Mouse (Mus musculus): ENCODE measurements at regions not wholly inside any gene's neighbourhood (a gene's known extent, or its start where the extent isn't known, plus 50 kb on each side); places are given as distances from the start of the nearest gene placed in this dataset.

DNA sequence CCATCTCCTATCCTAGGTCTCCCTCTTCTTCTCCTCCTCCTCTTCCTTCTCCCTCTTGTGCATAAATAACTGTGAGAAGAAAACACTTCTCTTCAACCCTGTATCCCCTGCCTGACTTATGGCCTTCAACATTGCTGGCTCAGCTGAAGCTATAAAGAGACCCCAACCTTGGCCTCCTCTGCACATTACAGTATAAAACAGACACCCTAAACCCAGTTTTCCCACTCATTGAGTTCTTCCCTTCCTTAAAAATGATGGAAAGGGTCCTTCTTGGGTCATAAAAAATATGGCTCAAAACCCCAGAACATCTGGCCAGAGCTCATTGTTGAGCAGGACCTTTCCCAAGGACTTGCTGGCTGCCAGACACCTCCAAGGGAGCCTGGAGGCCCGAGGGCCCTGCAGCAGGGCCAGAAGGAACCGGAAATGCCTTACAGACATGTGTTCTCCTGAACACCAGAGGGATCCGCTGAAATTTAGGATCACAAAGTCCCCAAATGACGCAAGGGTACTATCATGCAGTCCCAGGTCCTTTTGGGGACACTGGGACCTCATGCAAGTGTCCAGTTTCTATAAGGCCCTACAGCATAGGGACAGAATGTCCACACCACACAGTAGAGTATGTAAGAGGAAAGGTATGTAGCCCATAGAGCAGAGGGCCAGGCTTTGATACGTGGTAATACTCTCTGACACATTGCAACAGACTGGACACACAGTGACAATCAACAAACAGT is 109.9 kb upstream of the Gm14444 start:
- ATAC-seq (replicated peaks; ENCODE audit: insufficient number of reproducible peaks, low FRiP score, low TSS enrichment, low read depth), result no peak
- Histone ChIP-seq H3K4me2 (ENCODE audit: low read depth, low read length) (no peak overlapping the region), H3K36me3 (replicated peaks; ENCODE audit: control insufficient read depth, insufficient read depth, low read depth, low read length) (no peaks in the 10 kb centered on the region), H3K9me3 (replicated peaks; ENCODE audit: control insufficient read depth, low read length) (no peaks in the 10 kb centered on the region), H3K27ac (replicated peaks; ENCODE audit: low read depth, low read length) (no peak overlapping the region), H3K27me3 (ENCODE audit: control insufficient read depth, insufficient read depth, low read length) (no peaks in the 10 kb centered on the region), H3K9ac (replicated peaks; ENCODE audit: low read length) (no peak overlapping the region), H3K4me3 (ENCODE audit: low read depth, low read length) (no peak overlapping the region), H3K4me1 (ENCODE audit: control insufficient read depth, insufficient read depth, low read length) (no peaks in the 10 kb centered on the region)
- WGBS, result 73% methylated on average over 5 of the region's 5 CpGs
- no peak for DNase-seq (ENCODE audit: low spot score)

DNA sequence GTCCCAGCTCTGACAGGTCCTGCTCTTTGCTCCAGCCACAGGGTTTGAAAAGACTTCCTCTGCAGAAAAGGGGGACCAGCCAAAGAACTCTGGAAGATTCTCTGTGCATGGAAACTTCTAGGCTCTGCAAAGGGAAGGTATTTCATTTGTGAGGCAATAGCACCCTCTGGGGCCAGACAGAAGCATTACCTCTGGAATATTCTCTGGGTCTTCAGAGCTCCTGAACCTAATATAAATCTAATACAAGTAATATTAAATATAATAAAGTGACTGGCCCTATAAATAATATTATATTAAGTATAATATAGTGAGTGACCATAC is 109.4 kb upstream of the Gm14444 start:
- Histone ChIP-seq H3K9me3 (replicated peaks; ENCODE audit: control insufficient read depth, low read length) (no peaks in the 10 kb centered on the region), H3K4me3 (ENCODE audit: low read depth, low read length) (no peak overlapping the region), H3K27me3 (ENCODE audit: control insufficient read depth, insufficient read depth, low read length) (no peaks in the 10 kb centered on the region), H3K27ac (replicated peaks; ENCODE audit: low read depth, low read length) (no peak overlapping the region), H3K36me3 (replicated peaks; ENCODE audit: control insufficient read depth, insufficient read depth, low read depth, low read length) (no peaks in the 10 kb centered on the region), H3K9ac (replicated peaks; ENCODE audit: low read length) (no peak overlapping the region), H3K4me2 (ENCODE audit: low read depth, low read length) (no peak overlapping the region), H3K4me1 (ENCODE audit: control insufficient read depth, insufficient read depth, low read length) (no peaks in the 10 kb centered on the region)
- DNase-seq (ENCODE audit: low spot score) (peak; percentile 81), ATAC-seq (replicated peaks; ENCODE audit: insufficient number of reproducible peaks, low FRiP score, low TSS enrichment, low read depth) (no peak)

DNA sequence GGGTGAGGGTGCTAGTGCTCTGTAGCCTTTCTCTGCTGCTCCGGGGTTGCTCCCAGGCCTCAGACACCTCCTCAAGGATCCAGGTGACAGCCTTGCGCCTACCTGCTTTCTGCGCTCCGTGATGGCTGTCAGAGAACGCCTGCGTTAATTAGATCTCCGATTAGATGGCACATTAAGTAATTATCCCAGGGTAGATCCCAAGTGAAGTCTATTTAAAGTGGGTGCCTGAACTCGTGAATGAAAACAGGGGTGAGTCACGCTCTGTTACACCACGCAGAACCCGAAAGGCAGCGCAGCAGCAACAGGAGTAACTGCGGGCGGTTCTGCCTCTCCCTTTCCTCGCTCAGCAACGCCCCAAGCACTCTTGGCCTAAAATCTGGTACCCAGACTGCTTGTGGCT is 108.2 kb upstream of the Gm14444 start:
- ATAC-seq (replicated peaks; ENCODE audit: insufficient number of reproducible peaks, low FRiP score, low TSS enrichment, low read depth), result no peak
- Histone ChIP-seq H3K27ac (replicated peaks; ENCODE audit: low read depth, low read length) (no peak overlapping the region), H3K4me3 (ENCODE audit: low read depth, low read length) (no peak overlapping the region), H3K9ac (replicated peaks; ENCODE audit: low read length) (no peak overlapping the region), H3K4me1 (ENCODE audit: control insufficient read depth, insufficient read depth, low read length) (no peaks in the 10 kb centered on the region), H3K27me3 (ENCODE audit: control insufficient read depth, insufficient read depth, low read length) (no peaks in the 10 kb centered on the region), H3K9me3 (replicated peaks; ENCODE audit: control insufficient read depth, low read length) (no peaks in the 10 kb centered on the region), H3K36me3 (replicated peaks; ENCODE audit: control insufficient read depth, insufficient read depth, low read depth, low read length) (no peaks in the 10 kb centered on the region), H3K4me2 (ENCODE audit: low read depth, low read length) (no peak overlapping the region)
- no peak for DNase-seq (ENCODE audit: low spot score)
- 84% methylated on average over 16 of the region's 16 CpGs for WGBS

DNA sequence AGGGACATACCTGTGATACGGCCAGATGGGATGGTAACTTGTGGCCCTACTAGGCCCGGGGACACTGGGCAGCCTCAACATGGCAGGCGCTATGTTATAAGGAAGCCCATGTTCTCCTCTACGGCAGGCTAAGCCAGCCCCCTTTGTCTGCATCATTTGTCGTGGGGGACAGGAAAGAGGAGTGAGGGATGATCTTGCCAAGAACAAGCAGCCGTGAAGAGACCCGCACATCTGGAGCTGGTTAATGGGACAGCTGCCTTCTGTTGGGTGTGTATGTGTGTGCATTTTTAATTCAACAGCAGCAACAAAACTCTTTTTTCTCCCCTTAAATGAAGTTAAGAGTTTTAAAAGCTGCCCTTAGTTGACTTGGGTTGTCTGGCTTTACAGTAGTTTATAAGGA is 106.4 kb upstream of the Gm14444 start:
- no peak overlapping the region for H3K27ac ChIP-seq (replicated peaks; ENCODE audit: low read depth, low read length)
- no peaks in the 10 kb centered on the region for H3K36me3 ChIP-seq (replicated peaks; ENCODE audit: control insufficient read depth, insufficient read depth, low read depth, low read length)
- H3K27me3 ChIP-seq (ENCODE audit: control insufficient read depth, insufficient read depth, low read length), result no peaks in the 10 kb centered on the region
- H3K4me1 ChIP-seq (ENCODE audit: control insufficient read depth, insufficient read depth, low read length), result no peaks in the 10 kb centered on the region
- no peaks in the 10 kb centered on the region for H3K9me3 ChIP-seq (replicated peaks; ENCODE audit: control insufficient read depth, low read length)
- peak; percentile 62 for DNase-seq (ENCODE audit: low spot score)
- no peak overlapping the region for H3K9ac ChIP-seq (replicated peaks; ENCODE audit: low read length)
- 50% methylated on average over 7 of the region's 7 CpGs for WGBS
- no peak overlapping the region for H3K4me2 ChIP-seq (ENCODE audit: low read depth, low read length)
- H3K4me3 ChIP-seq (ENCODE audit: low read depth, low read length), result no peak overlapping the region
- no peak for ATAC-seq (replicated peaks; ENCODE audit: insufficient number of reproducible peaks, low FRiP score, low TSS enrichment, low read depth)

DNA sequence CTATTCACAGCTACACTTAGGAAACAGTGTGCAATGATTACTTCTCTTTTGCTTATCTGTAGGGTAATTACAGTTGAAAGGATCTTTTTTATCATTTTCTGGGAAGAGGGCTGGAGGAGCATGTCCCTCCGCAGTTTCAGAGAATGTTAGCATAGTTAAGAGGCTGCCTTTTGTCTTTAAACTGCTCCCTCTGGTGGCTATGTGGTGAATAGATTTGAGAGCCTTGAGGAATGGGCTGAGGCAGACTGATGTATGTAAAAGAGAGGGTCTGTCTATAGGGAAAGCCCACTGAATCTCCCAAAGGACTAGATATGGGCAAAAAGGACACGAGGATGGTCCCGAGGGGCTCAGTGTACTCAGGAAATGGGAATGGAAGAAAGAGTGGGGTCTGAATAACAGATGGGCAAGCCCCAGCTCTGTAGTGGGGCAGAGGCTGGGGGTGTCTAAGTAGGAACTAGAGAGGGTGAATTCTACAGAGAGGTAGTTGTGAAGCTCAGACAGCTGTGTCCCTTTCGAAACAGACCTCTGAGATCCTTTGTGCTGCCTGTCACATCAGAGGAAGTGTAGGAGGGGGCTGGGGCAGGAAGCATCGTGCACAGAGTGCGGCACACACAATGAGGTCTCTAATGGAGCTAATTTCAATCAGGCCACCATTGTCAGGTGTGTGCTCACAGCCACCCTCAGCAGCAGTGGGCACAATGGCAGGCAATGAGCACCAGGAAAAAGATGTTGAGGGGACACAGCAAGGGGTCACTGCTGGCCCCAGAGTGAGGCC is 104.0 kb upstream of the Gm14444 start:
- ATAC-seq (replicated peaks; ENCODE audit: insufficient number of reproducible peaks, low FRiP score, low TSS enrichment, low read depth) (peak; percentile 60), DNase-seq (ENCODE audit: low spot score) (peak; percentile 89)
- Histone ChIP-seq H3K4me2 (ENCODE audit: low read depth, low read length) (no peak overlapping the region), H3K4me1 (ENCODE audit: control insufficient read depth, insufficient read depth, low read length) (no peaks in the 10 kb centered on the region), H3K9me3 (replicated peaks; ENCODE audit: control insufficient read depth, low read length) (no peaks in the 10 kb centered on the region), H3K27ac (replicated peaks; ENCODE audit: low read depth, low read length) (no peak overlapping the region), H3K4me3 (ENCODE audit: low read depth, low read length) (no peak overlapping the region), H3K9ac (replicated peaks; ENCODE audit: low read length) (no peak overlapping the region), H3K36me3 (replicated peaks; ENCODE audit: control insufficient read depth, insufficient read depth, low read depth, low read length) (no peaks in the 10 kb centered on the region), H3K27me3 (ENCODE audit: control insufficient read depth, insufficient read depth, low read length) (no peaks in the 10 kb centered on the region)
- WGBS, result 35% methylated on average over 6 of the region's 6 CpGs

DNA sequence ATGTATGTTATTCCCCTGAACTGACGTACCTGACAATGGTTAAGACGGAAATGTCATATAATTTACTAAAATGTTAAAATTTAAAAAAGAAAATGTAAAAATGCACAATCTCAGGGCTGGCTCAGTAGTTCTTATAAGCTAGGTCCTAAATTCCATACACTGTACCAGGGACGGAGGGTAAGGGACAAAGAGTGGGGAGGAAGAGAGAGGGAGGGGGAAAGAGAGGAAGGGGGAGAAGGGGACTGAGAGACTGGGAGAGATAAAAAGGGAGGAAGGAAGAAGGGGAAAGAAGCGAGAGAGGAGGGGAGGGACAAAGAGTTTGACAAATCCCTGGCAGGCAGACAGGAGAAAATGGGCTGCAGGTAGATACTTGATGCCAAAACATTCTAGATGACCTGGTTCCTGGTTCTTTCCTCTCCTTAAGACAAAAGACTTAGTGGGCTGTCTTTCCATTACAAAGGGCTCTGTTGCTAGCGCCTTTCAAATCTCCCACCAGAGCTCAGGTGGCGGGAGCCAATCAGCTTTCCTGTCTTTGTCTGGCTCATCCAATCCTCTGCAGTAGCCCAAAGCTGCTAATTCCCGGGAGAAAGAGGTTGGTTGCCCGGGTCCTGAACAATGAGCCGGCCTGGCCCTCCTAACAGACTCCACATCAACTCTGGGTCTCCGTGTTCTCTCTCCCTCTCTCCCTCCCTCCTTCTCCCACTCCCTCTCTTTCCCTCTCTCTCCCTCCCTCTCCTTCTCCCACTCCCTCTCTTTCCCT is 92.7 kb upstream of the Gm14444 start:
- DNase-seq (ENCODE audit: low spot score) (peak; percentile 91), ATAC-seq (replicated peaks; ENCODE audit: insufficient number of reproducible peaks, low FRiP score, low TSS enrichment, low read depth) (peak; percentile 95)
- Histone ChIP-seq H3K9me3 (replicated peaks; ENCODE audit: control insufficient read depth, low read length) (no peaks in the 10 kb centered on the region), H3K36me3 (replicated peaks; ENCODE audit: control insufficient read depth, insufficient read depth, low read depth, low read length) (no peaks in the 10 kb centered on the region), H3K27ac (replicated peaks; ENCODE audit: low read depth, low read length) (peak overlapping the region; percentile 65), H3K4me2 (ENCODE audit: low read depth, low read length) (no peak overlapping the region), H3K9ac (replicated peaks; ENCODE audit: low read length) (peak overlapping the region; percentile 6), H3K4me3 (ENCODE audit: low read depth, low read length) (no peak overlapping the region), H3K27me3 (ENCODE audit: control insufficient read depth, insufficient read depth, low read length) (no peaks in the 10 kb centered on the region), H3K4me1 (ENCODE audit: control insufficient read depth, insufficient read depth, low read length) (no peaks in the 10 kb centered on the region)
- WGBS, result 15% methylated on average over 10 of the region's 10 CpGs

DNA sequence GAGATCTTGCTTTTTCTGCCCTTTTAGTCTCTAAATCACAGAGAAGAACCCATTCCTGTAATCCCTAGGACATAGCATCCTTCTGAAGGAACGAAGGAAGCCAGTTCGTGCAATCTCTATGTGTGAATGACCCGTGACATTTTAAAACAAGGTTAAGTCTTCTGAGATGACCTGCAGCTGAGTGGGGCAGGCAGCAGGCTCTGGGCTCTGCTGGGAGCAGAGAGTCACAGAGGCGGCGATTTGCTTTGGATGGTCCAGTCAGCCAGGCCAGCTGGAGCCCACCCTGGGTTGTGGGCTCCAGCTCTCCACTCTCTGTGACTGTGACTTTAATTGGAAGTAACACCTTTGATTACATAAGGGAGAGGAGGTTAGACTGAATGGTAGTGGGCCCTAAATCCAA is 92.1 kb upstream of the Gm14444 start:
- DNase-seq (ENCODE audit: low spot score) (peak; percentile 52), ATAC-seq (replicated peaks; ENCODE audit: insufficient number of reproducible peaks, low FRiP score, low TSS enrichment, low read depth) (peak; percentile 69)
- Histone ChIP-seq H3K4me2 (ENCODE audit: low read depth, low read length) (no peak overlapping the region), H3K9me3 (replicated peaks; ENCODE audit: control insufficient read depth, low read length) (no peaks in the 10 kb centered on the region), H3K27ac (replicated peaks; ENCODE audit: low read depth, low read length) (peak overlapping the region; percentile 65), H3K27me3 (ENCODE audit: control insufficient read depth, insufficient read depth, low read length) (no peaks in the 10 kb centered on the region), H3K4me3 (ENCODE audit: low read depth, low read length) (no peak overlapping the region), H3K9ac (replicated peaks; ENCODE audit: low read length) (peak overlapping the region; percentile 6), H3K36me3 (replicated peaks; ENCODE audit: control insufficient read depth, insufficient read depth, low read depth, low read length) (no peaks in the 10 kb centered on the region), H3K4me1 (ENCODE audit: control insufficient read depth, insufficient read depth, low read length) (no peaks in the 10 kb centered on the region)
- 8% methylated on average over 5 of the region's 5 CpGs for WGBS

DNA sequence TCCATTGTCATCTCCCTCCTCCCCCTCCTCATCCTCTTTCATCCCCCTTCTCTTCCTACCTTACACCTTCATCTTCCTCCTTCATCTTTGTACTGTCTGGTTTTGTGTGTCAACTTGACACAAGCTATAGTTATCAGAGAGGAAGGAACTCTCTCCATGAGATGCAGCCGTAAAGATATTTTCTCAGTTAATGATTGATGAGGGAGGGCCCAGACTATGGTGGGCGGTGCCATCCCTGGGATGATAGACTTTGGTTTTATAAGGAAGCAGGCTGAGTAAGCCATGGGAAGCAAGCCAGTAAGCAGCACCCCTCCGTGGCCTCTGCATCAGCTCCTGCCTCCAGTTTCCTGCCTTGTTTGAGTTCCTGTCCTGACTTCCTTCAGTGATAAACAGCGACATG is 87.8 kb upstream of the Gm14444 start:
- Histone ChIP-seq H3K27ac (replicated peaks; ENCODE audit: low read depth, low read length) (no peak overlapping the region), H3K27me3 (ENCODE audit: control insufficient read depth, insufficient read depth, low read length) (no peaks in the 10 kb centered on the region), H3K9me3 (replicated peaks; ENCODE audit: control insufficient read depth, low read length) (no peaks in the 10 kb centered on the region), H3K36me3 (replicated peaks; ENCODE audit: control insufficient read depth, insufficient read depth, low read depth, low read length) (no peaks in the 10 kb centered on the region), H3K9ac (replicated peaks; ENCODE audit: low read length) (no peak overlapping the region), H3K4me1 (ENCODE audit: control insufficient read depth, insufficient read depth, low read length) (no peaks in the 10 kb centered on the region), H3K4me2 (ENCODE audit: low read depth, low read length) (no peak overlapping the region), H3K4me3 (ENCODE audit: low read depth, low read length) (no peak overlapping the region)
- DNase-seq (ENCODE audit: low spot score) (no peak), ATAC-seq (replicated peaks; ENCODE audit: insufficient number of reproducible peaks, low FRiP score, low TSS enrichment, low read depth) (no peak)
- WGBS, result 79% methylated on average over 4 of the region's 4 CpGs
